Mouse (Mus musculus): ENCODE measurements at regions not wholly inside any gene's neighbourhood (a gene's known extent, or its start where the extent isn't known, plus 50 kb on each side); places are given as distances from the start of the nearest gene placed in this dataset.

- 89% methylated on average over 4 of the region's 4 CpGs for WGBS
These were observed 133.9 kb upstream of the Cited2 start for GRCm38 (mm10) chr10:17589136-17589535.

DNA sequence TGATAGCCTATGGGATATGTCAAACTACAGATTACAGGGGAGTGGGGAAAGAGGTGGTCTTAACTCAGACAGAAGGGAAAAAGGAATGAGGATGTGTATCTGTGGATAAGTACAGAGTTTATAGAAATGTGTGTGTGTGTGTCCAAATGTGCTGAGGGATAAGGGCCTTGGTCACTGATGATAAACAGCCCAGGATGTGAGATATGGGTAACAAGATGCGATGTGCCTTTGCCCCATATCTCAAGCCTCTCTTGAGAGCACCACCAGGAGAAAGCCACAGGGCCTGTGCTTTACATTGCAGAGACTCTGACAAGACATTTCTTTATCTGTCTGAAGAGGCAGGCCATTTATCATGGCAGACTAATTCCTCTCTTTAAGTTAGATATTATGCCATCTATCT lies 132.8 kb upstream of the Cited2 start:
- Histone ChIP-seq H3K27ac (ENCODE audit: low read depth, low read length) (no peak overlapping the region), H3K36me3 (ENCODE audit: control insufficient read depth, insufficient read depth, low read length) (no peaks in the 10 kb centered on the region), H3K27me3 (replicated peaks; ENCODE audit: control insufficient read depth, insufficient read depth, low read length) (no peaks in the 10 kb centered on the region), H3K9me3 (ENCODE audit: control insufficient read depth, low read length) (no peaks in the 10 kb centered on the region), H3K4me2 (ENCODE audit: low read length) (no peak overlapping the region), H3K4me1 (ENCODE audit: control insufficient read depth, insufficient read depth, low read depth, low read length) (no peaks in the 10 kb centered on the region), H3K9ac (ENCODE audit: low read depth, low read length) (no peak overlapping the region), H3K4me3 (ENCODE audit: low read length) (no peak overlapping the region)
- ATAC-seq = no peak
- 91% methylated on average over 1 of the region's 1 CpGs for WGBS

More at GRCm38 (mm10) chr10:17589136-17589535, 133.9 kb upstream of the Cited2 start:
- Histone ChIP-seq H3K4me1 (ENCODE audit: control insufficient read depth, insufficient read depth, low read depth, low read length) (no peaks in the 10 kb centered on the region), H3K4me2 (ENCODE audit: low read length) (no peak overlapping the region), H3K9me3 (ENCODE audit: control insufficient read depth, low read length) (no peaks in the 10 kb centered on the region), H3K27ac (ENCODE audit: low read depth, low read length) (no peak overlapping the region), H3K9ac (ENCODE audit: low read depth, low read length) (no peak overlapping the region), H3K4me3 (ENCODE audit: low read length) (no peak overlapping the region), H3K27me3 (replicated peaks; ENCODE audit: control insufficient read depth, insufficient read depth, low read length) (no peaks in the 10 kb centered on the region), H3K36me3 (ENCODE audit: control insufficient read depth, insufficient read depth, low read length) (no peaks in the 10 kb centered on the region)
- no peak for ATAC-seq

- Histone ChIP-seq H3K27ac (ENCODE audit: low read depth, low read length) (no peak overlapping the region), H3K9me3 (ENCODE audit: control insufficient read depth, low read length) (no peaks in the 10 kb centered on the region), H3K9ac (ENCODE audit: low read depth, low read length) (no peak overlapping the region), H3K4me1 (ENCODE audit: control insufficient read depth, insufficient read depth, low read depth, low read length) (no peaks in the 10 kb centered on the region), H3K4me3 (ENCODE audit: low read length) (no peak overlapping the region), H3K27me3 (replicated peaks; ENCODE audit: control insufficient read depth, insufficient read depth, low read length) (no peaks in the 10 kb centered on the region), H3K4me2 (ENCODE audit: low read length) (no peak overlapping the region), H3K36me3 (ENCODE audit: control insufficient read depth, insufficient read depth, low read length) (no peaks in the 10 kb centered on the region)
- no peak for ATAC-seq
- 90% methylated on average over 4 of the region's 4 CpGs for WGBS
These were observed 130.6 kb upstream of the Cited2 start for GRCm38 (mm10) chr10:17592387-17592786.

DNA sequence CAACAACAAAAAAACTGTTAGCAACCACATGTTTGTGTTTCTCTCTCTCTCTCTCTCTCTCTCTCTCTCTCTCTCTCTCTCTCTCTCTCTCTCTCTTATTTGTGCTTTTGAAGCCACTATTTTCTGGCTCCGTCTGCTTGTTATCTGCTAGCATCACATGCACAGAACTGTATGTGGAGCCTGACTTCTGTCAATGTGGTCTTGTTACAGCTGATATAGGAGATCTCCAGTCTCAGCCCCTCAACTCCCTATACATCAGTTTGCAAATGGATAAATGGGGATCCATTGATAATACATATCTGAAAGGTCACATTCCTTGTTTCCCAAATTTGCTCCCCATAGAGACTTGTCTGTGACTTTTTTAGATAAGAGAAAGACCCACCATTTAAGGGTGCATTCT lies 126.9 kb upstream of the Cited2 start:
- no peaks in the 10 kb centered on the region for H3K9me3 ChIP-seq (ENCODE audit: control insufficient read depth, low read length)
- H3K27ac ChIP-seq (ENCODE audit: low read depth, low read length) = no peak overlapping the region
- ATAC-seq = no peak
- 80% methylated on average over 1 of the region's 1 CpGs for WGBS
- no peak overlapping the region for H3K9ac ChIP-seq (ENCODE audit: low read depth, low read length)
- no peak overlapping the region for H3K4me2 ChIP-seq (ENCODE audit: low read length)
- no peaks in the 10 kb centered on the region for H3K36me3 ChIP-seq (ENCODE audit: control insufficient read depth, insufficient read depth, low read length)
- H3K27me3 ChIP-seq (replicated peaks; ENCODE audit: control insufficient read depth, insufficient read depth, low read length) = no peaks in the 10 kb centered on the region
- no peak overlapping the region for H3K4me3 ChIP-seq (ENCODE audit: low read length)
- no peaks in the 10 kb centered on the region for H3K4me1 ChIP-seq (ENCODE audit: control insufficient read depth, insufficient read depth, low read depth, low read length)

DNA sequence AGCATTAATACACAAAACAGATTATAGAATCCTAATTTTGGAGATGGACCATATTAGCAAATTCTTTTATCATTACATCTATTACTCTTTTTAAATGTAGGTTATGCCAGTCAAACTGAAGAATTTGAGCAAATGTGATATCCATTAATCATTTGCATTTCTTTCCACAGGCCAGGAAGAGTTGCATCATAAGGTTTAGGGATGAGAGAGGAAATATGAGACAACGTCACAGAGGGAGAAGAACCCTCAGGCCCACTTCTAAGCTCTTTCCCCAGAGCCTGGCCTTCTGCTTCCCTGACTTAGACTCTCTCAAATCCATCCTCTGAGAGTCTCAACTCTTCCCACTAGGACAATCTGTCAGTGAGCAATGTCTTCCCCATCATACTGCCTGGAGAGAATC lies 126.3 kb upstream of the Cited2 start:
- H3K9ac ChIP-seq (ENCODE audit: low read depth, low read length) = no peak overlapping the region
- ATAC-seq = no peak
- 88% methylated on average over 1 of the region's 1 CpGs for WGBS

DNA sequence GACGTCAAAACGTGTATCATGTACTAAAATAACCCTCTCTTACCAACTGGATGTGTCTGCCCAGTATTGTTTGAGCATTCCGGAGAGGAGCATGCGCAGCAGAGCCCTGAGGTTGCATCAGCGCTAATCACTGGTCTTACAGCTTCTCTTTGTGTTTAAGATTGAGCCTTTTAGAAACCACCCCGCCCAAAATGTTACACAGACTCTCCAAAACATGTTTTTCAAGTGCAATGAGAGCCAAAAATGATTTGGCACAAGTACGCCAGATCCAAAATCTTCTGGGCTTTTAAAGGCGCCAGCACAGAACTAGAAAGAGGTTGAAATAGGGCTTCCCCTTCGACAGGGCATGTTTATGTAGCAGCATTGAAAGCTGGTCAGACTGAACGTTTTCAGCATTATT lies 123.8 kb upstream of the Cited2 start:
- 79% methylated on average over 10 of the region's 10 CpGs for WGBS
- Histone ChIP-seq H3K36me3 (ENCODE audit: control insufficient read depth, insufficient read depth, low read length) (no peaks in the 10 kb centered on the region), H3K4me3 (ENCODE audit: low read length) (no peak overlapping the region), H3K27ac (ENCODE audit: low read depth, low read length) (no peak overlapping the region), H3K9me3 (ENCODE audit: control insufficient read depth, low read length) (no peaks in the 10 kb centered on the region), H3K4me2 (ENCODE audit: low read length) (no peak overlapping the region), H3K27me3 (replicated peaks; ENCODE audit: control insufficient read depth, insufficient read depth, low read length) (no peaks in the 10 kb centered on the region), H3K9ac (ENCODE audit: low read depth, low read length) (no peak overlapping the region), H3K4me1 (ENCODE audit: control insufficient read depth, insufficient read depth, low read depth, low read length) (no peaks in the 10 kb centered on the region)
- no peak for ATAC-seq

More for the DNA sequence above, 126.3 kb upstream of the Cited2 start:
- no peaks in the 10 kb centered on the region for H3K36me3 ChIP-seq (ENCODE audit: control insufficient read depth, insufficient read depth, low read length)
- no peak overlapping the region for H3K4me3 ChIP-seq (ENCODE audit: low read length)
- H3K4me1 ChIP-seq (ENCODE audit: control insufficient read depth, insufficient read depth, low read depth, low read length) = no peaks in the 10 kb centered on the region
- H3K27me3 ChIP-seq (replicated peaks; ENCODE audit: control insufficient read depth, insufficient read depth, low read length) = no peaks in the 10 kb centered on the region
- H3K27ac ChIP-seq (ENCODE audit: low read depth, low read length) = no peak overlapping the region
- no peaks in the 10 kb centered on the region for H3K9me3 ChIP-seq (ENCODE audit: control insufficient read depth, low read length)
- H3K4me2 ChIP-seq (ENCODE audit: low read length) = no peak overlapping the region

DNA sequence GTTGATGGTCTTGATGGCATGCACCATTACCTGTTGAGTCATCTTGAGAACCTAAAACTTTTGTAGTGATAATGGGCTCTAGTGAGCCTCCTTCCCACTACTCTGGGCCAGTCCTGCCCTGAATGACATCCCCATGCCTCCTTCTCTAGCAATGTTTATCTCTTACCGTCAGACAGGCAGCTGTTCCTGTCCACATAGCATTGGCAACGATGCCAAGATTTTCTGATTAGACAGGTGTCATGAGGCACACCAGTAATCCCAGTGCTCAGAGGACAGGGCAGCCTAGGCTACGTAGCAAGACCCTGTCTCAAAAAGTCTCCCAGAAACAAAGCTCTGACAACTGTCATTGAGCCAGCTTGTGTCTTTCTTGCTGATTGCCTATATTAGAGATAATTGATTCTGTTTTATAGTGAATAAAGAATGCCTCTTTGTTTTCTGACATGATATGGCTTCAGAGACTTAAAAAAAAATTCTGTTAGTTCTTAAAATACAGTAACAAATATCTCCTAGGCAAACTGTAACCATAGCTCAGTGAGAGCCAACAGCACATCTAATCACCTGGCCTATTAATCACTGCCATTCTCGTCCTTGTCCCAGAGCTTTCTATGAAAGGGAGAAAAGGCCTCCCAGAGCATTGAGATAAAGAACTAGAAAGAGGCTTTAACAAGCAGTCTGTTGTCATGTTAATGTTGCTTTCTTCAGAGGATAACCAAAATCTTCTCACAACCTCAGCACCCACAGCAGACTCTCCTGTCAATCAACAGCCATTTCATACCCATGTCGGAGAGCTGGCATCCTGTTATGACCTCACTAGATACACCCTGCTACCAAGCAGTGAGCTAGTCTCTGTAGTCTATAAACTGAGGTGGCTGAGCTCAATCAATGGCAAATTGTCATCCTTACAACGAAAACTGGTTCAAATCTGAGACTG lies 122.9 kb upstream of the Cited2 start:
- no peaks in the 10 kb centered on the region for H3K4me1 ChIP-seq (ENCODE audit: control insufficient read depth, insufficient read depth, low read depth, low read length)

DNA sequence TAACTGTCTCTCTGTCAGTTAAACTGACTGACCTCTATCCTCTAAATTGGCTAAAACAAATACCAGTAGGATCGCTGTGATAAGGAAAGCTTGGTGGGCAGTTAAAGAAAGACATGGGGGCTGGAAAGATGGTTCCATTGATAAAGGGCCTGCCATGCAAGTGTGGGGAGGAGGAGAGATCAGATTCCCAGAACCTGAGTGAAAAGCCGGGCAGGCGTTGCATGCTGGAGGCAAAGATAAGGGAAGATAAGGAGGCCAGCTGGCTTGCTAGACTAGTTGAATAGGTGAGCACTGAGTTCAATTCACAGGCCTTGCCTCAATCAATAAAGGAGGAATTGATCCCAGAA lies 122.3 kb upstream of the Cited2 start:
- Histone ChIP-seq H3K4me2 (ENCODE audit: low read length) (no peak overlapping the region), H3K9me3 (ENCODE audit: control insufficient read depth, low read length) (no peaks in the 10 kb centered on the region), H3K4me3 (ENCODE audit: low read length) (no peak overlapping the region), H3K4me1 (ENCODE audit: control insufficient read depth, insufficient read depth, low read depth, low read length) (no peaks in the 10 kb centered on the region), H3K27me3 (replicated peaks; ENCODE audit: control insufficient read depth, insufficient read depth, low read length) (no peaks in the 10 kb centered on the region), H3K9ac (ENCODE audit: low read depth, low read length) (no peak overlapping the region), H3K36me3 (ENCODE audit: control insufficient read depth, insufficient read depth, low read length) (no peaks in the 10 kb centered on the region), H3K27ac (ENCODE audit: low read depth, low read length) (no peak overlapping the region)
- no peak for ATAC-seq
- 64% methylated on average over 3 of the region's 3 CpGs for WGBS

More for the DNA sequence above, 122.9 kb upstream of the Cited2 start:
- H3K4me3 ChIP-seq (ENCODE audit: low read length) = no peak overlapping the region
- no peaks in the 10 kb centered on the region for H3K9me3 ChIP-seq (ENCODE audit: control insufficient read depth, low read length)
- no peak overlapping the region for H3K27ac ChIP-seq (ENCODE audit: low read depth, low read length)
- 46% methylated on average over 6 of the region's 6 CpGs for WGBS
- H3K36me3 ChIP-seq (ENCODE audit: control insufficient read depth, insufficient read depth, low read length) = no peaks in the 10 kb centered on the region
- no peak for ATAC-seq
- no peaks in the 10 kb centered on the region for H3K27me3 ChIP-seq (replicated peaks; ENCODE audit: control insufficient read depth, insufficient read depth, low read length)
- H3K4me2 ChIP-seq (ENCODE audit: low read length) = no peak overlapping the region
- no peak overlapping the region for H3K9ac ChIP-seq (ENCODE audit: low read depth, low read length)

GRCm38 (mm10) chr10:17602446-17602845 lies 120.6 kb upstream of the Cited2 start:
- Histone ChIP-seq H3K4me3 (ENCODE audit: low read length) (no peak overlapping the region), H3K27ac (ENCODE audit: low read depth, low read length) (no peak overlapping the region), H3K9ac (ENCODE audit: low read depth, low read length) (no peak overlapping the region), H3K4me2 (ENCODE audit: low read length) (no peak overlapping the region), H3K4me1 (ENCODE audit: control insufficient read depth, insufficient read depth, low read depth, low read length) (no peaks in the 10 kb centered on the region), H3K36me3 (ENCODE audit: control insufficient read depth, insufficient read depth, low read length) (no peaks in the 10 kb centered on the region), H3K27me3 (replicated peaks; ENCODE audit: control insufficient read depth, insufficient read depth, low read length) (no peaks in the 10 kb centered on the region), H3K9me3 (ENCODE audit: control insufficient read depth, low read length) (no peaks in the 10 kb centered on the region)
- ATAC-seq = no peak
- WGBS = 71% methylated on average over 2 of the region's 2 CpGs

Measured in hindbrain, embryonic 16.5 days (tissue).